Mouse (Mus musculus) adipocyte (in vitro differentiated cells): Measurements from ENCODE around the gene Tada3.

Experiments used
- DNase-seq: peaks from one replicate; pipeline ENCODE4 v3.0.0-alpha.2; 2016; ENCODE audit warnings: low spot score

The Tada3 gene

GRCm38 (mm10) chr6:113386025-113386424 lies 8.3 kb upstream of the Tada3 start:
- no peak for DNase-seq

DNA sequence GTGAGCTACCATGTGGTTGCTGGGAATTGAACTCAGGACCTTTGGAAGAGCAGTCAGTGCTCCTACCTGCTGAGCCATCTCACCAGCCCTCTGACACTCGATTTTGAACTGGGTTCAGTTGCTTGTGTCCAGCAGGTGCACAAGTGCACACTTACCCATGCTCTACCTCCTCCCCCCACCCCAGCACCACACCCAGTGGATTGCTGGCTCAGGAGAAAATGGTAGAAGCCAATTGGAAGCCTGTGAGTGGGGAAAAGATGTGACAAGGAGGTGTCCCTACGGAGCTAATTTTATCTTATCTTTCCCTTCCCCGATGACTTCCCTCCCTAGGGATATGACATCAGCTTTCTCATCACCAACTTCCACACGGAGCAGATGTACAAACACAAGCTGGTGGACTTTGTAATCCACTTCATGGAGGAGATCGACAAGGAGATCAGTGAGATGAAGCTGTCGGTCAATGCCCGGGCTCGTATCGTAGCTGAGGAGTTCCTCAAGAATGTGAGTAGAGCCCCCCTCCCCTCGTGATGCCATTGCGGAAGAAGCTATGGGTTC lies 7.6 kb upstream of the Tada3 start:
- no peak for DNase-seq

DNA sequence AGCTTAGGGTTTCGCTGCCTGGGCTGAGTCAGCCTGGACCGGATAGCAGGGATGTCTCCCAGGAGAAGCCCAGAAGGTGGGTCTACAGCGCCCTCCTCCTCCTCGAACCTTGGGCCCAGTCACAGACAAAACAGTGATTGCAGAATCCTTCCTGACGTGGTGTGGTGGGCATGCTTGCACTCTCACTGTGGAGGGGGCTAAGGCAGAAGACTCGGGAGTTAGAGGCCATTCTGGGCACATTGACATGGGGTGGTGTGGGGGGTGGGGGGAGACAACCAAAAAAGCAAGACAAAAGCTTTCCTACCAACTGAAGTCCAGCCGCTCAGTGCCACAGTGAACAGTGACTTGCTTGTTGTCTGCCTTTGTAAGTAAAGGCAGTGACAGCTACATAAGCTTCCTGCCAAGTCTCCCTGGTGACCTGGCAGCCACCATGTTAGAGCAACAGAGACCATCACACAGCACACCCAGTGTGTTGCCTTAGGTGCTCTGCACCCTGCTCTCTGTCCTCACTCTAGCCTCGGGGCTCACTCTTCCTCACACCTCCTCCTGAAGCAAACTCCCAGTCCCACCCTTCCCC lies 6.8 kb upstream of the Tada3 start:
- no peak for DNase-seq

DNA sequence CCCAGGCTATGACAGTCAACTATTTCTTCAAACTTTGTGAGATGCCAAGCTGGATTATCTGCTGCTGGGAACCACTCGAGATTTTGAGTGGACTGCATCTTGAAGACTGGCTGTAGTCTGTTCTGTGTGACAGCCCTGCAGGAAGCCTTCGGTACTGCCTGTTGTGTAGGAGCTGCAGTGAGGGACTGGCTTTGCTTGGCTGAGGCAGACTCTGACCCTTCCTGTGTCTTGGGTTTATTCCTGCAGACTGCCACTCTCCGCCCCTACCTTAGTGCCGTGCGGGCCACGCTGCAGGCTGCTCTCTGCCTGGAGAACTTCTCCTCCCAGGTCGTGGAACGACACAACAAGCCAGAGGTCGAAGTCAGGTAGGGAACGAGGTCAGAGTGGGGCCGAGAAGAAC lies 2.8 kb upstream of the Tada3 start:
- no peak for DNase-seq

DNA sequence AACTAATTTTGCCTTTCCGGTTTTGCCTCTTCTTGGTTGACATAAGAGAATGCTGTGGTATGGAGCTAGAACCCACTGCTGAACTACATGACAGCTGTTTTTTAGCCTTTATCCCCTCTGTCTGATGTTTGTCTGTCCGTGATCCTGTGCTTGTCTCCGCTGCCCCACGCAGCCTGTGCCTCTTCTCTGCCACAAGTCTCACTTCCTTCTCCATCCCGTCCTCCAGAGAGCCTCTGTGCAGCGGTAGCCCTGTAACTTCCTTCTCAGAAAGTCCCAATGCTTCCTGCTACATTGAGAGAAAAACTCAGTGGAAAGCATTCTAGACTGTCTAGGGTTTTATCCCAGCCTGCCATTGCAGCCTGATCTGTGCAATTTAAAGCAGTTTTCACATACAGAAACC lies 1.6 kb upstream of the Tada3 start:
- DNase-seq, result no peak

- no peak for DNase-seq
These were observed 549 bp downstream of the Tada3 start for GRCm38 (mm10) chr6:113377172-113377495.

- DNase-seq, result no peak
These were observed 4.2 kb downstream of the Tada3 start for GRCm38 (mm10) chr6:113373491-113373890.

GRCm38 (mm10) chr6:113370194-113370929 lies 7.3 kb downstream of the Tada3 start:
- DNase-seq, result no peak

- no peak for DNase-seq
These were observed 9.1 kb downstream of the Tada3 start for GRCm38 (mm10) chr6:113368577-113368976.

- DNase-seq, result no peak
These were observed 9.6 kb downstream of the Tada3 start for GRCm38 (mm10) chr6:113368124-113368523.

GRCm38 (mm10) chr6:113367574-113367973 lies 10.1 kb downstream of the Tada3 start:
- no peak for DNase-seq

DNA sequence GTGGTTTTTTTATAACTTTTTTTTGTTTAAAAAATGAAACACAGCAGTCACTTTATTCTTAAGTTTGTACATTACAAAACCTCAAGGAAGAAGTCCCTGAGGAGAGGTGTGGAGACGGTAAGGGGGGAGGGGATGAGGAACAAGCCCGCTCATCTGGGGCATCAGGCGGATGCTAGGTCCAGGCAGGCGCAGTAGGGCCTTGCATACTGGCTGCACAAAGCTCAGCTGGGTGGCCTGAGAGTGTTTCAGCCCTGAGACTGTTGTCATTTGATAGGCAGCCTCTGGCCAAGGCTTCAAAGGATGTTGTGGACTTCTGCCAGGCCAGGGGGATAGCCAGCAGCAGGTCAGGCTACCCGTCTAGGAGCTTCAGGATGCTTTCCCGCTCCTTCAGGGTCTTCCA lies 11.0 kb downstream of the Tada3 start:
- DNase-seq, result no peak

- peak; percentile 87 for DNase-seq
These were observed 13.1 kb downstream of the Tada3 start for GRCm38 (mm10) chr6:113364518-113365135.

DNA sequence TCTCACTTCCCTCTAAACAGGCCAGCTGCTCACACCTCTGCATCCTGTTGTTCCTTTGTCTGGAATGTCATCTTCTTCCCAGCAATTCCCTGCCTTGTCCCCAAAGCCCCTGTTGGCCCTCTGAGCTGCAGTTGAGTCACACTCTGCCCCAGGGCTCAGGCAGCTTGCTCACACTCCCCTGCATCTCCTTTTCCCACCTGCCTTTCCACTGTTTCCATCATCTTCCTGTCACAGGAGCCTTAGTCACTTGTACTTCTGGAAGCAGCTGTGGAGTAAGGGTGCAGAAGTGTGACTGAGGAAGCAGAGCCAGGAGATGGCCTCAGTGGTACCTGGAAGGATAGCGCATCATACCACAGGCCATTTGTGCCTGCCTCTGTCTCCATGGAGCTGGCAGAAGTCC lies 15.4 kb downstream of the Tada3 start:
- DNase-seq, result no peak

- no peak for DNase-seq
These were observed 16.2 kb downstream of the Tada3 start for GRCm38 (mm10) chr6:113361476-113361875.

DNA sequence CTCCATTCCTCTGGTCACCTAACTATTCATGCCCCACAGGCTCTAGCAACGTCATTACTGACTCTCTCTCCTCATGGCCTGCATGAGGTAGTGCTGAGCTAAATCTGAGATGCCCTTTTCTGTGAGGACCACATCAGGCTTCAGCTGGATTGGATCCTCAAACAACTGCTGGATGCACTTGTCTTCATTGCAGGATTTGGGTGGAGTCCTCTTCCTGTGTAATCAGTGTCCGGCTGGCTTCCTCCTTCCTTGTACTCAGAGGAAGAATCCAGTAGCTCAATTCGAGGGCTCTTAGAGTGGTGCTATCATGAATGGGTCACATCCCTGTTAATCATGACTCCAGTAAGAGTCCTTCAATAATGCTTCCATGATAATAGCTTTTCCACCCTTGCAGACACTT lies 24.0 kb downstream of the Tada3 start:
- no peak for DNase-seq

DNA sequence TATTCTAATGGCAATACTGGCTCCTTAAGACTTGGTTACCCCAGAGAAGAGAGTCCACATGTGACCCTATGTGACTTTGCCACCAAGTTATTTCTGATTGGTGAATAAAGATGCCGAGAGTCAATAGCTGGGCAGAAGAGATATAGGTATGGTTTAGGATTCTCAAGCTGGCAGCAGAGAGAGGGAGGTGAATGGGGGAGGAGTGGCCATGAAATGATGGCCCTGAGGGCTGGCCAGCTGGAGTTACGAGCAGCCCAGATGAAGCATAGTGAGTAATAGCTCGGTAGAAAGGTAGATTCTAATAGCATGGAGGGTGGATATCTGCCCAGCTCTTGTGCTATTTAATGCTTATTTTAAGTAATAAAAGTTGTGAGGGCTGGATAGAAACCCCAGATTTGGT lies 24.9 kb downstream of the Tada3 start:
- no peak for DNase-seq

DNA sequence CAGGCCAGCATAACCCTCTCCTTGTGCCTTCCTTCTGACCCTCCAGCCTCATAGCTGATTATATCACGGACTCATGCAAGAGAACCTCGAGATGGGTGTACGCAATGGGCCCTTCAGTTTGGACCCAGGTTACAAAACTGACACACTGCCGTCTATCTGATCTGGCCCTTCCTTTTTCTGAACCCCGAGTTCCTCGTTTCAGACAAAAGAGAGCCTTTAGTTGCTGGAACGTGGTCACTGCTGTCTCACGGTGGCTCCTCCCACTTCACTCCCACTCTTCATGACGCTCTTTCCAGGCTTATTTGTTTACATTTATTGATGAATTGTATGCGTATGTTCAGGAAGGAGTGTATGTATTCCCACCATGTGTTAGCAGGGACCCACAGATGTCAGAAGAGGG lies 26.0 kb downstream of the Tada3 start:
- DNase-seq, result no peak

DNA sequence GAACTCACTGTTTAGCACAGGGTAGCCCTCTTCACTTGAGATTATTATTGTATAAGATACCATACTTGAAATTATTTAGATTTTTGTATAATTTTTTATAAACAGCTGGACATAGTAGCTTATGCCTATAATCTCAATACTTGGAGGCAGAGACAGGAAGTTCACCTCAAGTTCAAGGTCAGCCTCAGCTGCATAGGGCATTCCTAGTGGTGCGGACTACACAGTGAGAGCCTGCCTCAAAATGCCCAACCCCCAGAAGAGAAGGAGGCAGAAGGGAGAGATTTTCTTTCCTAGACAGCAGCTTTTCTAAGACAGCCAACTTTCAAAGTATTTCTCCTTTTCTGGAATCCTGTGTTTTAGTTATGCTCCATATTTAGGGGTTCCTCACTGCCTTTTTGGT lies 26.5 kb downstream of the Tada3 start:
- DNase-seq, result no peak

GRCm38 (mm10) chr6:113350538-113350937 lies 27.1 kb downstream of the Tada3 start:
- DNase-seq, result no peak

DNA sequence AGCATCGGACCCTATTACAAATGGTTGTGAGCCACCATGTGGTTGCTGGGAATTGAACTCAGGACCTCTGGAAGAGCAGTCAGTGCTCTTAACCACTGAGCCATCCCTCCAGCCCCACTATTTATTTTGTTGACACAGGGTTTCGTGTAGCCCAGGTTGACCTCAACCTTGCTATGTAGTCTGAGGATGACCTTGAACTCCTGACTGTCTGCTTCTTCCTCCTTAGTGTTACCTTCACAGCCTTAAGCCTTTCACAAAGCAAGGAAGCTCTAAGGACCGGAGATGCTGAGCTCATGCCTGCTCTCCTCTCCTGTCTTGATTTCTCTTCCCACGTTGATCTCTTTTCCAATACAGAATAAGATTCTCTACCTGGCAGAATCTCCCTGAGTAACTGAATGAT lies 30.8 kb downstream of the Tada3 start:
- DNase-seq, result no peak

DNA sequence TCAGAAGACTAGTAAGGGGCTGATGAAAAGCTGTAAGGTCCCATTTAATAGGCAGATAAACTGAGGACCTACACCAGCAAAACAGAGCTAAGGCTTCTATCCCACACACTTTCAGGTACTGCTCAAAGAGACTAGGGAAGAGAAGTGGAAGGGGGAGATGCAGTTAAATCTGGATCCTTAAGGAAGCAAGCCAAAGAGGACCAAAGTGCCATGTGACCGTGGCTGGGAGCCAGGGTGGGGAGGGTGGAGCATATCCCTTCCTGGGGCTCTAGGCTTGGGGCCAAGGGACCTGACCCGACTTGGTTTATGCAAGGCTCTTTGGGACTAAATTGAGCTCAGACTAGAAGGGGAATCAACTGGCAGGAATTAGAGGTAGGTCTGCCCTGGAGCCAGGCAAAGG lies 33.4 kb downstream of the Tada3 start:
- DNase-seq, result peak; percentile 96
